Mouse (Mus musculus): ENCODE measurements around the gene Napepld. TPM values are rescaled to one million over a fixed set of nuclear protein-coding genes. Genes with fewer than 3 reads are reported as not detected.
"Not testable (repeated sequence)": the region's sequence is repeated elsewhere in the genome, so short reads cannot be mapped to it uniquely, and the experiment has no call there.

Gene Napepld
- polyA plus RNA-seq, 1 experiment from 2014 or later = 6.3 TPM

- no peak overlapping the region for H3K27ac ChIP-seq (ENCODE audit: low read length)
- no peaks in the 10 kb centered on the region for H3K9me3 ChIP-seq (replicated peaks; ENCODE audit: control insufficient read depth, low read length)
- peak overlapping the region; percentile 72 for H3K9ac ChIP-seq (ENCODE audit: low read length)
- H3K4me1 ChIP-seq (ENCODE audit: control insufficient read depth, insufficient read depth, low read length) = peaks cover 14% of the 10 kb centered on the region
- WGBS = 21% methylated on average over 10 of the region's 10 CpGs
- no peaks in the 10 kb centered on the region for H3K27me3 ChIP-seq (ENCODE audit: control insufficient read depth, insufficient read depth, low read length)
- peak overlapping the region; percentile 80 for H3K4me2 ChIP-seq (ENCODE audit: low read depth, low read length)
- H3K4me3 ChIP-seq (ENCODE audit: low read length) = peak overlapping the region; percentile 78
- H3K36me3 ChIP-seq (ENCODE audit: control insufficient read depth, insufficient read depth) = no peaks in the 10 kb centered on the region
- ATAC-seq (replicated peaks; ENCODE audit: extremely low read depth, insufficient read depth, low FRiP score) = no peak
Measured at GRCm38 (mm10) chr5:21700272-21700821, 849 bp downstream of the Napepld start.

DNA sequence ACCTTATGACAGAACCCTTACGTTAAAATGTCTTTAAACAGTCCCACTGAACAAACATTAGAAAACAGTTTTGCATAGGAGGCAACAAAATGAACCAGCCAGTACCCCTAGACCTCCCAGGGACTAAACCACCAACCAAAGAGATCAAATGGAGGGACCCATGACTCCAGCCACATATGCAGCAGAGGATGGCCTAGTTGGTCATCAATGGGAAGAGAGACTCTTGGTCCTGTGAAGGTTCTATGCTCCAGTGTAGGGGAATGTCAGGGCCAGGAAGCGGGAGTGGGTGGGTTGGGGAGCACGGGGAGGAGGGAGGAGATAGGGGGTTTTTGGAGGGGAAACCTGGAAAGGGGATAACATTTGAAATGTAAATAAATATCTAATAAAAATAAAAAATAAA is 1.6 kb downstream of the Napepld start:
- not testable (repeated sequence) for H3K9me3 ChIP-seq (replicated peaks; ENCODE audit: control insufficient read depth, low read length); H3K27ac ChIP-seq (ENCODE audit: low read length); ATAC-seq (replicated peaks; ENCODE audit: extremely low read depth, insufficient read depth, low FRiP score); H3K4me2 ChIP-seq (ENCODE audit: low read depth, low read length); H3K36me3 ChIP-seq (ENCODE audit: control insufficient read depth, insufficient read depth); H3K4me3 ChIP-seq (ENCODE audit: low read length); H3K9ac ChIP-seq (ENCODE audit: low read length); H3K27me3 ChIP-seq (ENCODE audit: control insufficient read depth, insufficient read depth, low read length)
- H3K4me1 ChIP-seq (ENCODE audit: control insufficient read depth, insufficient read depth, low read length) = peaks cover 16% of the 10 kb centered on the region
- 91% methylated on average over 3 of the region's 3 CpGs for WGBS

GRCm38 (mm10) chr5:21694854-21695490 is 6.2 kb downstream of the Napepld start:
- H3K27ac ChIP-seq (ENCODE audit: low read length) = no peak overlapping the region
- no peak overlapping the region for H3K9ac ChIP-seq (ENCODE audit: low read length)
- H3K27me3 ChIP-seq (ENCODE audit: control insufficient read depth, insufficient read depth, low read length) = no peaks in the 10 kb centered on the region
- WGBS = 75% methylated on average over 3 of the region's 3 CpGs
- H3K36me3 ChIP-seq (ENCODE audit: control insufficient read depth, insufficient read depth) = peaks cover 3% of the 10 kb centered on the region; the same call in 1 of the 2 replicates
- H3K4me1 ChIP-seq (ENCODE audit: control insufficient read depth, insufficient read depth, low read length) = peaks cover 8% of the 10 kb centered on the region
- H3K4me2 ChIP-seq (ENCODE audit: low read depth, low read length) = no peak overlapping the region
- H3K4me3 ChIP-seq (ENCODE audit: low read length) = no peak overlapping the region
- H3K9me3 ChIP-seq (replicated peaks; ENCODE audit: control insufficient read depth, low read length) = no peaks in the 10 kb centered on the region
- ATAC-seq (replicated peaks; ENCODE audit: extremely low read depth, insufficient read depth, low FRiP score) = no peak

GRCm38 (mm10) chr5:21693372-21693870 is 7.8 kb downstream of the Napepld start:
- ATAC-seq (replicated peaks; ENCODE audit: extremely low read depth, insufficient read depth, low FRiP score) = no peak
- Histone ChIP-seq H3K9ac (ENCODE audit: low read length) (no peak overlapping the region), H3K27ac (ENCODE audit: low read length) (no peak overlapping the region), H3K4me1 (ENCODE audit: control insufficient read depth, insufficient read depth, low read length) (peaks cover 8% of the 10 kb centered on the region), H3K27me3 (ENCODE audit: control insufficient read depth, insufficient read depth, low read length) (no peaks in the 10 kb centered on the region), H3K4me2 (ENCODE audit: low read depth, low read length) (no peak overlapping the region), H3K36me3 (ENCODE audit: control insufficient read depth, insufficient read depth) (peaks cover 3% of the 10 kb centered on the region; the same call in 1 of the 2 replicates), H3K9me3 (replicated peaks; ENCODE audit: control insufficient read depth, low read length) (no peaks in the 10 kb centered on the region), H3K4me3 (ENCODE audit: low read length) (no peak overlapping the region)
- 61% methylated on average over 3 of the region's 3 CpGs for WGBS

DNA sequence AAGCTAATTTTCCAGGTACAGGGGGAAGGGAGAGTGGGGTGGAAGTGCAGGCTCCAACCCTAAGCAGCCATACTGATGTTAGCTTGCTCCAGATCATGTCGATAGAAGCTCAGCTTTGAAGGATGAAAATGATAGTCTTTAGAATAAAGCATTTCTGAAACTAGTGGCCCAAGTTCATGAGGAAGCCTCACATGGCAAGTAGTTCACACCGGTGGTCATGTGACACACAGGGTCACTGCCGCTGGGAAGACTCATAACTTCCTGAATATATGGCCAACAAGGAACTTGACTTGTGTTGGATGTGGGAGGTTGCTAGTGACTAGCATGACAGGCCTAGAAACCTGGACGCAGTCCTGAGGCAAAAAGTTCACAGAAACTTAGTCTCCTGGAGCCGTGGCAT is 9.0 kb downstream of the Napepld start:
- no peak for ATAC-seq (replicated peaks; ENCODE audit: extremely low read depth, insufficient read depth, low FRiP score)
- 94% methylated on average over 5 of the region's 5 CpGs for WGBS

GRCm38 (mm10) chr5:21687042-21687441 is 14.2 kb downstream of the Napepld start:
- H3K9ac ChIP-seq (ENCODE audit: low read length) = no peak overlapping the region
- no peak overlapping the region for H3K27ac ChIP-seq (ENCODE audit: low read length)
- H3K4me3 ChIP-seq (ENCODE audit: low read length) = no peak overlapping the region
- no peak for ATAC-seq (replicated peaks; ENCODE audit: extremely low read depth, insufficient read depth, low FRiP score)
- no peaks in the 10 kb centered on the region for H3K9me3 ChIP-seq (replicated peaks; ENCODE audit: control insufficient read depth, low read length)
- H3K27me3 ChIP-seq (ENCODE audit: control insufficient read depth, insufficient read depth, low read length) = no peaks in the 10 kb centered on the region
- 29% methylated on average over 4 of the region's 4 CpGs for WGBS
- H3K4me2 ChIP-seq (ENCODE audit: low read depth, low read length) = no peak overlapping the region
- peaks cover 1% of the 10 kb centered on the region; the same call in 1 of the 2 replicates for H3K36me3 ChIP-seq (ENCODE audit: control insufficient read depth, insufficient read depth)
- H3K4me1 ChIP-seq (ENCODE audit: control insufficient read depth, insufficient read depth, low read length) = peaks cover 5% of the 10 kb centered on the region

More for the DNA sequence above, 9.0 kb downstream of the Napepld start:
- peaks cover 3% of the 10 kb centered on the region; the same call in 1 of the 2 replicates for H3K36me3 ChIP-seq (ENCODE audit: control insufficient read depth, insufficient read depth)
- no peak overlapping the region for H3K4me2 ChIP-seq (ENCODE audit: low read depth, low read length)
- H3K9me3 ChIP-seq (replicated peaks; ENCODE audit: control insufficient read depth, low read length) = no peaks in the 10 kb centered on the region
- H3K27me3 ChIP-seq (ENCODE audit: control insufficient read depth, insufficient read depth, low read length) = no peaks in the 10 kb centered on the region
- H3K27ac ChIP-seq (ENCODE audit: low read length) = no peak overlapping the region
- no peak overlapping the region for H3K9ac ChIP-seq (ENCODE audit: low read length)
- no peak overlapping the region for H3K4me3 ChIP-seq (ENCODE audit: low read length)
- H3K4me1 ChIP-seq (ENCODE audit: control insufficient read depth, insufficient read depth, low read length) = peaks cover 9% of the 10 kb centered on the region

GRCm38 (mm10) chr5:21685001-21685400 is 16.2 kb downstream of the Napepld start:
- Histone ChIP-seq H3K9me3 (replicated peaks; ENCODE audit: control insufficient read depth, low read length) (no peaks in the 10 kb centered on the region), H3K4me2 (ENCODE audit: low read depth, low read length) (no peak overlapping the region), H3K4me3 (ENCODE audit: low read length) (no peak overlapping the region), H3K27me3 (ENCODE audit: control insufficient read depth, insufficient read depth, low read length) (no peaks in the 10 kb centered on the region), H3K4me1 (ENCODE audit: control insufficient read depth, insufficient read depth, low read length) (peaks cover 18% of the 10 kb centered on the region), H3K27ac (ENCODE audit: low read length) (no peak overlapping the region), H3K9ac (ENCODE audit: low read length) (no peak overlapping the region), H3K36me3 (ENCODE audit: control insufficient read depth, insufficient read depth) (no peaks in the 10 kb centered on the region)
- no peak for ATAC-seq (replicated peaks; ENCODE audit: extremely low read depth, insufficient read depth, low FRiP score)
- WGBS = 70% methylated on average over 10 of the region's 10 CpGs

- H3K27me3 ChIP-seq (ENCODE audit: control insufficient read depth, insufficient read depth, low read length) = no peaks in the 10 kb centered on the region
- peaks cover 18% of the 10 kb centered on the region for H3K4me1 ChIP-seq (ENCODE audit: control insufficient read depth, insufficient read depth, low read length)
- H3K4me2 ChIP-seq (ENCODE audit: low read depth, low read length) = no peak overlapping the region
- H3K9me3 ChIP-seq (replicated peaks; ENCODE audit: control insufficient read depth, low read length) = no peaks in the 10 kb centered on the region
- H3K27ac ChIP-seq (ENCODE audit: low read length) = no peak overlapping the region
- 90% methylated on average over 9 of the region's 9 CpGs for WGBS
- no peak overlapping the region for H3K4me3 ChIP-seq (ENCODE audit: low read length)
- H3K36me3 ChIP-seq (ENCODE audit: control insufficient read depth, insufficient read depth) = no peaks in the 10 kb centered on the region
- ATAC-seq (replicated peaks; ENCODE audit: extremely low read depth, insufficient read depth, low FRiP score) = no peak
- H3K9ac ChIP-seq (ENCODE audit: low read length) = no peak overlapping the region
Measured at GRCm38 (mm10) chr5:21683811-21684210, 17.4 kb downstream of the Napepld start.

GRCm38 (mm10) chr5:21680940-21681339 is 20.3 kb downstream of the Napepld start:
- Histone ChIP-seq H3K4me3 (ENCODE audit: low read length) (no peak overlapping the region), H3K27ac (ENCODE audit: low read length) (peak overlapping the region; percentile 67), H3K9me3 (replicated peaks; ENCODE audit: control insufficient read depth, low read length) (no peaks in the 10 kb centered on the region; the same call in 1 of the 2 replicates), H3K27me3 (ENCODE audit: control insufficient read depth, insufficient read depth, low read length) (no peaks in the 10 kb centered on the region), H3K4me2 (ENCODE audit: low read depth, low read length) (peak overlapping the region; percentile 44; the same call in 1 of the 2 replicates), H3K9ac (ENCODE audit: low read length) (peak overlapping the region; percentile 14; the same call in 1 of the 2 replicates), H3K36me3 (ENCODE audit: control insufficient read depth, insufficient read depth) (no peaks in the 10 kb centered on the region), H3K4me1 (ENCODE audit: control insufficient read depth, insufficient read depth, low read length) (peaks cover 13% of the 10 kb centered on the region)
- WGBS = 49% methylated on average over 5 of the region's 5 CpGs
- ATAC-seq (replicated peaks; ENCODE audit: extremely low read depth, insufficient read depth, low FRiP score) = 0 out of 2 replicates have a peak, but pooled peaks have one; percentile 32
